Mouse (Mus musculus) monocyte, adult 5-6 weeks (primary cell): ENCODE data around the gene Supt7l. TPM values are rescaled to one million over a fixed set of nuclear protein-coding genes. Genes with fewer than 3 reads are reported as not detected.

Experiments used
- ATAC-seq: fragments of 153-309, 156-312 bp; replicated peaks from 2 replicates; pipeline ENCODE4 v1.8.0; 2017; ENCODE audit warnings: mild to moderate bottlenecking; ENCODE audit not compliant: low TSS enrichment, insufficient number of reproducible peaks, severe bottlenecking, poor library complexity, low FRiP score
- total RNA-seq: library from RNA; stranded (forward); fragments of 200-1000, 200-491, 200-594 nt; gene quantifications from 3 replicates; pipeline ENCODE4 v1.2.3, GENCODE M21; 2017

Gene Supt7l
- total RNA-seq, 1 experiment from 2014 or later, result 23.3 TPM

- ATAC-seq, result no peak
Observed at GRCm38 (mm10) chr5:31504843-31505242, 22.8 kb downstream of the Supt7l start.

- peak; percentile 100 for ATAC-seq
Observed at GRCm38 (mm10) chr5:31494513-31495297, 32.9 kb downstream of the Supt7l start, which contains the start of gene Gpn1. Gpn1 (plus strand) TSS chr5:31494741.

- no peak for ATAC-seq
Observed at GRCm38 (mm10) chr5:31492031-31492430, 35.6 kb downstream of the Supt7l start.

- ATAC-seq, result no peak
Observed at GRCm38 (mm10) chr5:31489116-31489769, 38.4 kb downstream of the Supt7l start.

- ATAC-seq, result peak; percentile 75
Observed at GRCm38 (mm10) chr5:31487889-31488288, 39.7 kb downstream of the Supt7l start.

- no peak for ATAC-seq
Observed at GRCm38 (mm10) chr5:31485440-31485839, 42.2 kb downstream of the Supt7l start, which contains the start of gene 4930548H24Rik. 4930548H24Rik (plus strand) TSS chr5:31485740.

GRCm38 (mm10) chr5:31480536-31480935 is 47.1 kb downstream of the Supt7l start:
- no peak for ATAC-seq

GRCm38 (mm10) chr5:31470334-31470733 is 57.3 kb downstream of the Supt7l start:
- ATAC-seq, result no peak

- no peak for ATAC-seq
Observed at GRCm38 (mm10) chr5:31469711-31470110, 57.9 kb downstream of the Supt7l start.

- peak; percentile 70; the same call in 1 of the 2 replicates for ATAC-seq
Observed at GRCm38 (mm10) chr5:31467798-31468197, 59.8 kb downstream of the Supt7l start.

Other genes with a start within 250 kb of the Supt7l start
- 18.6 to 39.4 TPM (median 21.2 TPM) in 3 replicates for gene Ift172, start 236.7 kb downstream of the Supt7l start, total RNA-seq
- 2.0 to 10.6 TPM (median 2.2 TPM) in 3 replicates for gene Fndc4, start 231.7 kb downstream of the Supt7l start, total RNA-seq
- gene Gckr, start 230.4 kb downstream of the Supt7l start, total RNA-seq, result not detected in 3 replicates
- 50.8 to 94.5 TPM (median 53.9 TPM) in 3 replicates for gene Zfp512, start 75.4 kb downstream of the Supt7l start, total RNA-seq
- 0.64 to 1.8 TPM (median 0.87 TPM) in 3 replicates for gene 4930548H24Rik, start 42.1 kb downstream of the Supt7l start, total RNA-seq
- 15.1 to 24.0 TPM (median 21.2 TPM) in 3 replicates for gene Gpn1, start 33.1 kb downstream of the Supt7l start, total RNA-seq
- 68.9 to 82.2 TPM (median 69.9 TPM) in 3 replicates for gene Slc4a1ap, start 812 bp downstream of the Supt7l start, total RNA-seq
- 184 to 237 TPM (median 196 TPM) in 3 replicates for gene Mrpl33, start 69.1 kb upstream of the Supt7l start, total RNA-seq
- gene Rbks, start 169.8 kb upstream of the Supt7l start, total RNA-seq, result 4.1 to 17.8 TPM (median 6.9 TPM) in 3 replicates
- gene Babam2, start 169.9 kb upstream of the Supt7l start, total RNA-seq, result 35.1 to 40.8 TPM (median 35.5 TPM) in 3 replicates